Mouse (Mus musculus) lung, postnatal 14 days (tissue): ENCODE data around the gene Crybg1.
A peak's percentile ranks its signal among the peaks of the same experiment; 100 is the strongest.
"Not testable (repeated sequence)": the region's sequence is repeated elsewhere in the genome, so short reads cannot be mapped to it uniquely, and the experiment has no call there.

Source experiments
- DNase-seq: peaks from one replicate; pipeline ENCODE4 v3.0.0; 2021

Crybg1 gene

GRCm38 (mm10) chr10:44004221-44004751, 144.4 kb downstream of the Crybg1 start:
- peak; percentile 26 for DNase-seq

GRCm38 (mm10) chr10:44003551-44004151, 145.0 kb downstream of the Crybg1 start:
- DNase-seq = peak; percentile 71

GRCm38 (mm10) chr10:44002995-44003524, 145.6 kb downstream of the Crybg1 start:
- DNase-seq = no peak

- DNase-seq = no peak
Measured at GRCm38 (mm10) chr10:44002004-44002940, 146.4 kb downstream of the Crybg1 start.

GRCm38 (mm10) chr10:44000156-44000865, 148.3 kb downstream of the Crybg1 start:
- DNase-seq = no peak

GRCm38 (mm10) chr10:43998503-43999082, 150.1 kb downstream of the Crybg1 start:
- no peak for DNase-seq

GRCm38 (mm10) chr10:43998023-43998422, 150.6 kb downstream of the Crybg1 start:
- no peak for DNase-seq

GRCm38 (mm10) chr10:43997276-43997675, 151.4 kb downstream of the Crybg1 start:
- no peak for DNase-seq

- peak; percentile 34 for DNase-seq
Measured at GRCm38 (mm10) chr10:43995858-43996650, 152.6 kb downstream of the Crybg1 start.

- no peak for DNase-seq
Measured at GRCm38 (mm10) chr10:43993198-43993597, 155.5 kb downstream of the Crybg1 start.

- DNase-seq = no peak
Measured at GRCm38 (mm10) chr10:43992506-43992905, 156.1 kb downstream of the Crybg1 start.

GRCm38 (mm10) chr10:43991268-43991667, 157.4 kb downstream of the Crybg1 start:
- DNase-seq = no peak

GRCm38 (mm10) chr10:43983866-43984265, 164.8 kb downstream of the Crybg1 start:
- DNase-seq = no peak

GRCm38 (mm10) chr10:43983241-43983640, 165.4 kb downstream of the Crybg1 start:
- DNase-seq = no peak

- no peak for DNase-seq
Measured at GRCm38 (mm10) chr10:43982470-43982869, 166.2 kb downstream of the Crybg1 start.

- not testable (repeated sequence) for DNase-seq
Measured at GRCm38 (mm10) chr10:43980742-43981141, 167.9 kb downstream of the Crybg1 start.

- DNase-seq = no peak
Measured at GRCm38 (mm10) chr10:43980080-43980479, 168.6 kb downstream of the Crybg1 start.

- DNase-seq = peak; percentile 22
Measured at GRCm38 (mm10) chr10:43977353-43977752, 171.3 kb downstream of the Crybg1 start.

GRCm38 (mm10) chr10:43973244-43973643, 175.4 kb downstream of the Crybg1 start:
- DNase-seq = no peak

- DNase-seq = no peak
Measured at GRCm38 (mm10) chr10:43964943-43965342, 183.7 kb downstream of the Crybg1 start.

- DNase-seq = peak; percentile 69
Measured at GRCm38 (mm10) chr10:43953942-43954341, 194.7 kb downstream of the Crybg1 start.

GRCm38 (mm10) chr10:43945435-43945834, 203.2 kb downstream of the Crybg1 start:
- DNase-seq = no peak
